Mouse (Mus musculus) c-Kit-positive CD71-positive TER-119-positive erythroid progenitor cells, embryonic 14.5 days (primary cell): ENCODE results near the gene Rnaset2a.
"Not testable (repeated sequence)": the region's sequence is repeated elsewhere in the genome, so short reads cannot be mapped to it uniquely, and the experiment has no call there.

Experiments
- DNase-seq: peaks from one replicate; pipeline ENCODE4 v3.0.0-alpha.2; 2013; ENCODE audit warnings: low spot score

The Rnaset2a gene

DNA sequence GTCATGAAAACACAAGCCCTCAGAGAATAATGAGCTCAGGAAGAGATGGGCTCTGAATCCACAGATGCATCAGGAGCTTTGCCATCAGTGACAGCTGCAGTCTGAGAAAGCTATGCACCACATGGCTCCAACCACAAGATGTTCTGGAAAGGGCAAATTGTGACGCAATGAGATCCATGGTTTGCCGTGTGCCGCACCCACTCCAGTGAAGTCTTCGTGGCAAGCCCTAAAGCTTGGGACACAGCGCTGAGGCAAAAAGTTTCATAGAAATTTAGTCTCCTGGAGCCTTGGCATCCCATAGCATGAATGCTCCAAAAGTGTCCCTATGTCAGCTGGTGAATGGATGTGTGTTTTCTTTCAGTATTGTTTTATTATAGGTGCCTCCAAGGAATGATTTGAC lies 9.8 kb downstream of the Rnaset2a start:
- DNase-seq = not testable (repeated sequence)

- DNase-seq = not testable (repeated sequence)
Observed at GRCm38 (mm10) chr17:8130849-8131248, 17.0 kb downstream of the Rnaset2a start.

GRCm38 (mm10) chr17:8129578-8129977 lies 18.3 kb downstream of the Rnaset2a start:
- not testable (repeated sequence) for DNase-seq

DNA sequence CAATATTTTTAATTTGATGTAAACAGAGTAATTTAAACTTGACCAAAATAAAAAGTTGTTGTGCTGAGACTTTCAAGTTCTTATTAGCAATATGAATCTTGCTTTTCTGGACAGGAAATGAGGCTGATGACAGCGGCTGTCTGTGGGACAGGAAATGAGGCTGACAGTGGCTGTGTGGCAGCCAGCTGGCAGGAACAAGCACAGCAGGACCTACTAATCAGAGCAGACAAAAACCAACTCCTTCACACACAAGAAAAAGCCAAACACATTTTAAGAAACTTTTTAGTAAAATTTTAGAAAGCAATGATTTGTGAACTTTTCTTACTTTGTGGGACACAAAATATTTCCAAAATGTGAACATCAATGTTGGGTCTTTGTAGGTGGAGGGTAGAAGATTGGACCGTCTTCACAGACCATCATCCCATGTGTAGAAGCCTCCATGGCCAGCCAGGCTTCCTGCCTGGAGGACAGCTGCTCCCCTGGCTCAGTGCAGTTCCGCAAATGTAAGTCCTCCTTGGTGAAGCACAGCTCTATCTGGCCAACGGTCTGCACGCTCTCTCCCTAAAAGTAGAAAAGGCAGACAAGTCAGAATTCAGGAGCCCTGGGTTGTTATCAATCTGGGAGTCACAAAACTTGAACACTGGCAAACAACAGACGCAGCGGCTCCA lies 19.4 kb downstream of the Rnaset2a start:
- DNase-seq = not testable (repeated sequence)

GRCm38 (mm10) chr17:8124586-8124985 lies 23.3 kb downstream of the Rnaset2a start:
- DNase-seq = not testable (repeated sequence)

- DNase-seq = not testable (repeated sequence)
Observed at GRCm38 (mm10) chr17:8122974-8123373, 24.9 kb downstream of the Rnaset2a start.

- DNase-seq = not testable (repeated sequence)
Observed at GRCm38 (mm10) chr17:8116928-8117327, 31.0 kb downstream of the Rnaset2a start.

- DNase-seq = not testable (repeated sequence)
Observed at GRCm38 (mm10) chr17:8116378-8116777, 31.5 kb downstream of the Rnaset2a start.

GRCm38 (mm10) chr17:8112199-8112598 lies 35.7 kb downstream of the Rnaset2a start:
- DNase-seq = not testable (repeated sequence)

DNA sequence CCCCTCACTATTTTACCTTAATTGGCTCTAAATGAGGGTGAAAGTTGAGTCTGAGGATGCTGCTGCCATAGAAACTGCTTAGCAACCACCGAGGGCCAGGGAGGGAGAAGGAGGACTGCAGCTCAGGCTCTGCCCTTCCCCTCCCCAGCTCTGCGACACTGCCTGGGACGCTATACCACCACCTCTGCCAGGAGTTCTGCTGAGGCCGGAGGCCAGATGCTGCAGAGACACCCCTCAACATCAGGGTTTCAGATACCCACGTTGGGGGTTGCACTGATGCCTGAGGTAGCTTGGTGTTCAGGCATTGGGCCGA lies 46.6 kb downstream of the Rnaset2a start:
- not testable (repeated sequence) for DNase-seq

GRCm38 (mm10) chr17:8100405-8101296 lies 47.2 kb downstream of the Rnaset2a start:
- DNase-seq = not testable (repeated sequence)

- DNase-seq = not testable (repeated sequence)
Observed at GRCm38 (mm10) chr17:8096199-8096598, 51.7 kb downstream of the Rnaset2a start.

DNA sequence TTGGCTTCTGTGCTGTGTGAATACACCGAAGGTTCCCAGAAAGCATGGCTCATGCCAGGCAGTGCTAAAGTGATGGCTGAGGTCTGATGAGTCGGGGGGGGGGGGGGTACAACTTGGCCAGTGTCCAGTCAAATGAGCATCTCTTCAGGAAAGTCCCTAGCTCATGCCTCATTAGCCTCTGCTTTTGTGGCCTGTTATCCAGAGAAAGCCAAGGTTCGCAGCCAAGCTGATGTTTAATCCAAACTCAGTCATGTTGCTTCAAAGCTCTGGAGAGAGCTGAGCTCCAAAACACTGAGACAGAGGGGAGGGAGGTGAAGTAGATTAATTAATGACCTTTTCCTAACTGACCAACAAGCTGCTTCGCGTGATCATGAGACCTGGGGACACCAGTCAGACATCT lies 52.2 kb downstream of the Rnaset2a start:
- not testable (repeated sequence) for DNase-seq

GRCm38 (mm10) chr17:8092537-8093526 lies 55.1 kb downstream of the Rnaset2a start:
- not testable (repeated sequence) for DNase-seq

DNA sequence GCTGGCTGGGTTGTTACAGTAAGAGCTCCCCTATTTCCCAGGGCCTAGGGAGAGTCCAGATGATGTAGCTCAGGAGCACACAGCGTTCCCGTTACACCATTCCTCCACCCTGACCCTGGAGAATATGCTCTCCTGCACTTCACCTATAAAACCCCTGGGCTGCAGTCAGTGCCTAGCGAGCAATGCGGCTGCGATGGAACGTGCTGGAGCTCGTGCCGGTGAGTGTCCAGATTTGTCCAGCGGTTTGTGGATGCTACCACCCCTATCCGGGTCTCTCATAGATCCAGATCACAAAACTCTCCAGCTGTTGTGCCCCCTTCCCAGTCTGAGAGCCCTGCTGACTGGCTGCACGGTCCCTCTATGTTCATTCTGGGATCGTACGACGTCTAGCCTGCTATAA lies 56.6 kb downstream of the Rnaset2a start:
- not testable (repeated sequence) for DNase-seq

DNA sequence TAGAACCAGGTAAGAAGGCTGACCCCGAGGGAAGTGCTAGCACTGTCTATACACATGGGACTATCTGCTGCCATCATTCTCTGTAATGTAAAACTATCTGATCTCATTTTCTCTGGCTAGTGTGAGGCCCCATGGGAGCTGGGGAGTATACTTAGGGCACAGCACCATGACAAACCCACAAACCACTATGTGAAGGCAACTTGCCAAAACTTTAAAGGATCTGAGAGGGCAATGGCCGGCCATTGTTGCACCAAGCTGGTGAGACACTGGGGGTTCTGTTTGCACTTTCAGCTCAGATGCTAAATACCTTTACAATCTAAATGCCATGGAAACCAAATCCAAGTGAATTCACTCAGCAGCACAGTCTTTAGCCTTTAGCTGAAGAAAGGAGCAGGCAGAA lies 78.0 kb downstream of the Rnaset2a start:
- DNase-seq = not testable (repeated sequence)
